Mouse (Mus musculus): Measurements from ENCODE around the gene Bbs4. TPM values are rescaled to one million over a fixed set of nuclear protein-coding genes. Genes with fewer than 3 reads are reported as not detected.
A peak's percentile ranks its signal among the peaks of the same experiment; 100 is the strongest.

The Bbs4 gene
- polyA plus RNA-seq, 1 experiment: 37.3 TPM

DNA sequence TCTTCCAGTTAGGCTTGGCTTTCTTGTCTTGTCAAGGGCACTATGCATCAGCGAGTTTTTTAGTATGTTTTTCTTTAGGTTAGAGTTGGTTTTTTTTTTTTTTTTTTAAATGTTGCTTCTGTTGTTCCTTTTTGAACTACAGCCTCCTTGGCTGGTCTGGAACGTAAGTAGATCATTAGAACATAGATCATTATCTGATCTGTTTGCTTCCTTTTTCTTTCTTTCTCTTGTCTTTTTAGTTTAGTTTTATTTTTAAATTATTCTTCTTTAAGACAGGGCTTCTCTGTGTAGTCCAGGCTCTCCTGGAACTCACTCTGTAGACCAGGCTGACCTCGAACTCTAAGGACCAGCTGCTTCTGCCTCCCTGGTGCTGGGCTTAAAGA lies 60.8 kb downstream of the Bbs4 start:
- DNase-seq (ENCODE audit: extremely low spot score in 1 of 2, low spot score in 1 of 2): no peak

DNA sequence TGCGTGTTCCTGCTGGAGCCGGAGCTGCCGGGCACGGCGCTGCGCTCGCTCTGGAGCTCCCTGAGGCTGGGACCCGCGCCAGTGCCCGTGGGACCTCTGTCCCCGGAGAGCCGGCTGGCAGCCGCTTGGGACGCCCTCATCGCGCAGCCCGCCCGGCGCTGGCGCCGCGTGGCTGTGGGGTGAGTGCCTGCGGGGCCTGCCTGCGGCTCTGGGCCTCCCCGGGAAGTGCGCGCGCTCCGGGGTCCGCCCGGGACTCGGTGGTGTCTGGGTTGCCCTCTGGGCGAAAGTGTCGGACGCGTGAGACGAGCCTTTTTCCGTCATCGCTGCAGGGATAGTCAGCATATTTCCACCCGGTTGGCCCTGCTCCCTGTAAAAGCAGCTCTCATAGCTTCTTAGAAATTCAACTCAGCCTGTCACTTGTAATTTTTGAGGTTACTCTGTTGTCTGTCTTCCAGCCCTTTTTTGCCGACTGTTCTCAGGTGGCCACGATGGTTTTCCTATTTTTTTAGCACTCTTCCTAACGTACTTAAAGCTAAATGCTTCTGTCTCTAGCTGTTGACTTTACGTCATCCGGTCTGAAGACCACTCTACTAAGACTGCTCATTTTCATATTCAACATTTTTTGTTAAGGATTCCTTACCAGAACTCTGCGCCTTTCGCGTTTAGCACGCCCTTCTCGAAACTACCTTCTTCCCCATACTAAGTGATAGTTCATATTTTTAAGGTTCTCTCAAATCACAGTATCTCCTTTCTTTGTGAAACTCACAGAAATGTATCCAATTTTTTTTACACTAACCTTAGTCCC lies 61.4 kb downstream of the Bbs4 start:
- DNase-seq (ENCODE audit: extremely low spot score in 1 of 2, low spot score in 1 of 2): no peak

- DNase-seq (ENCODE audit: extremely low spot score in 1 of 2, low spot score in 1 of 2): peak; percentile 95 to 98
Measured at GRCm38 (mm10) chr9:59290957-59291687, 62.2 kb downstream of the Bbs4 start, which contains the start of gene Adpgk. Adpgk (plus strand) TSS chr9:59291558.

DNA sequence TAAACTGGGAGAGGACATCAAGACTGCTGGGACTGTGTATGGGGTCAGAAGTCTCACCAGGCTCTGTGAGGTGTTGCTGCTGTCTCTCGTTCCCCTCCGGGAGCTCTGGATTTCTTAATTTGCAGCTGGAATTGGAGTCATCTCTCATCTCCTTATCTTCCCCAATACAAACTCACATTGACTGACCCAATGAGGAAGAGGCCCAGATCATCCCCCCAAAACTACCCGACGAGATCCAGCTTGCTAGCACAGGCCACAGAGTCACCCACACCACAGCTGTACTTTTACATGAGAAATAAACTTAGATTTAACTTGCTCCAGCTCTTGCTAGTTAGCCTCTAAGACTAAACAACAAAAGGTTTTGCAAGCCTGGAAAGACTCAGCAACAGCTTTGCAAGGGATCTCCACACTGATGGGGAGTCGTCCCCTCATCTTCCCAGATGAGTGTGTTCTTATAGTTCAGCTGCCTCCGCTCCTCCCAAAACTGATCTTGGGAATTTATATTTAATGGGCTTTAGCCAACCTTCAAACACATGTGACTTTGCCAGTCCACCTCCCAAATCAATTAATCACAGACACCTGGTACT lies 63.7 kb downstream of the Bbs4 start:
- DNase-seq (ENCODE audit: extremely low spot score in 1 of 2, low spot score in 1 of 2): no peak

- DNase-seq (ENCODE audit: extremely low spot score in 1 of 2, low spot score in 1 of 2): no peak
Measured at GRCm38 (mm10) chr9:59288685-59289410, 64.5 kb downstream of the Bbs4 start.

- DNase-seq (ENCODE audit: extremely low spot score in 1 of 2, low spot score in 1 of 2): no peak
Measured at GRCm38 (mm10) chr9:59288058-59288457, 65.2 kb downstream of the Bbs4 start.

GRCm38 (mm10) chr9:59285614-59286013 lies 67.7 kb downstream of the Bbs4 start:
- no peak for DNase-seq (ENCODE audit: extremely low spot score in 1 of 2, low spot score in 1 of 2)

DNA sequence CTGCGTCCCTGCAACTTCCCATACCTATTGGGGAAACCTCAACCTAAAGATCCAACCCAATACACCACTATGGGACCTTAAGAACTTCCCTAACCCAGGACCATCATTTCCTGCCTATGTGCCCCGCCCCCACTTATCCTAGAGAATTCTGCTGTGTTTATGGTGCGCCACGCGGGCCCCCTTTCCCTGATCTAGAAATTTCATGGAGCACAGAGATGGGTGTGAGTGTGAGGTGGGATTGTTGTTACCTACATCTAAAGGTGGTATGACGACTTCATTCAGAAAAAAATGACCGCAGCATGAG lies 70.7 kb downstream of the Bbs4 start:
- no peak for DNase-seq (ENCODE audit: extremely low spot score in 1 of 2, low spot score in 1 of 2)

DNA sequence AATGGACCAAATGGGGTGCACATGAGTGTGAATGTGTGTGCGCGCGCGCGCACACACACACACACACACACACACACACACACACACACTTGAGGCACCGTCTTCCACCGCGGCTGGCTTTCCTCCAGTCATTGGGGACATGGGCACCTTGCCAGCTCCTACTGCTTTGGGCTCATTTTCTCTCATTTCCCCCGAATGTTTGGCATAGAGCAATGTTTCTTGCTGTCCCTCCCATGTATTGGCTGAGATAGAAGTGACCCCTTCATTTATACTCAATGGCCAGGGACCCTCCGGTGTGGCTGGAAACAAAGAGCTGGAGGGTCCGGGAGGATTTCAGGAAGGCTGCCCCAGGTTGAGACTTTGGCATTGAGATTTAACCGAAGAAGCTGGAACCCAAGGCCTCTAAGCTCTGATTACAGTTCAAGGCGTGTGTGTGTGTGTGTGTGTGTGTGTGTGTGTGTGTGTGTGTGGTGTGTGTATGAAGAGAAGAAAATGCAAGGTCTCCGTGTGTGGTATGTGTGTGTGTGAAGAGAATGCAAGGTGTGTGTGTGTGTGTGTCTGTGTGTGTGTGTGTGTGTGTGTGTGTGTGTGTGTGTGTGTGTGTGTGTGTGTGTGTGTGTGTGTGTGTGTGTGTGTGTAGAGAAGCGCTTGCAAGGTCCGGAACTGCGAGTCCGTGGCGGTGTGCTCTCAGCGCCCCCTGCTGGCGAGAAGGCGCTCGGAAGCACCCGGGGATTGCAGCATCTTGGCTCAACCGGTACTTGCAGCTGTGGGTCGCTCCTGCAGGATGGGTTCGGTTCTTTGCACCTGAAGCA lies 71.2 kb downstream of the Bbs4 start:
- peak; percentile 49 to 87 for DNase-seq (ENCODE audit: extremely low spot score in 1 of 2, low spot score in 1 of 2)

- no peak for DNase-seq (ENCODE audit: extremely low spot score in 1 of 2, low spot score in 1 of 2)
Measured at GRCm38 (mm10) chr9:59280888-59281287, 72.4 kb downstream of the Bbs4 start.

DNA sequence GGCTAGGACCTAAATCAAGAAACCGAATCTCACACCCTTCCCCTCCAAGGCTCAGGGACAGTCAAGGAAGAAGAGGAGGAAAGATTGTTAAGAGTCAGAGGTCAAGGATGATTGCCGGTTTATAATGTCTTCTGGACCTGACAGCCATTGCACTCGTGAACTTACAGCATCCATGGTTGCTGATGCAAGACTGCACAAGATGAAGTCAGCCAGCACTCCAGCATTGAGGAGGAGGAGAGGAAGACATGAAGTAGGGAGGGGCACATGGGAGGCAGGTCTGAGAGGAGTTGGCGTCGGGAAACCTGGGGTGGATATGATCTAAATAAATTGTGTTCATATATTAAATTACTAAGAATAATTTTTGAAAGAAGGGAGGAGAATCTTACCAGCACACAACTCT lies 74.6 kb downstream of the Bbs4 start:
- DNase-seq (ENCODE audit: extremely low spot score in 1 of 2, low spot score in 1 of 2): no peak

- DNase-seq (ENCODE audit: extremely low spot score in 1 of 2, low spot score in 1 of 2): no peak
Measured at GRCm38 (mm10) chr9:59278199-59278598, 75.1 kb downstream of the Bbs4 start.

DNA sequence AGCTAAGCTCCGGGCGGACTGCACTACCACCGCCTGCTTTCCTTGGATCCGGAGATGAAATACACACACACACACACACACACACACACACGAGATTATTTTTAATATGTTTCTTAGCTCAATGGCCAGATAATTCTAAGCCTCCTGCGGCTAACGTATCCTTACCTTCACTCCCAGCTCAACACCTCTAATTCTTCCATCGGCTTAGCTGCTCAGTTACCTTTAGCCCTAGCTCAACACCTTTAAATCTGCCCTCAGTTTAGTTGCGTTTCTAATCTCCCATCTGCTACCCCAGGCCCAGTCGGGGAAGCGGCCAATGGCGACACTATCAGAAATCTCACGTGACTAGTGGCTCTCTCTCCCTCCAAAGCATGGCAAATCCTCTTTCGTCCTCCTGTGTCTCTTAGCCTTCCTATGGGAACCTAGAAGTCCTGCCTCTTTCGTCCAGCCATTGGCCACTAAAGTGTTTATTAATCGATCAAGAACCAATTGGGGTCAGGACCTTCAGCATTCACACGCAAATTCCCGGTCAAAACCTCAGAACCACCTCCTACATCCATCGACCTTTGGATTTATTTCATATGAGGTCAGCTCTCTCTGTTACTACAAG lies 78.4 kb downstream of the Bbs4 start:
- no peak for DNase-seq (ENCODE audit: extremely low spot score in 1 of 2, low spot score in 1 of 2)

DNA sequence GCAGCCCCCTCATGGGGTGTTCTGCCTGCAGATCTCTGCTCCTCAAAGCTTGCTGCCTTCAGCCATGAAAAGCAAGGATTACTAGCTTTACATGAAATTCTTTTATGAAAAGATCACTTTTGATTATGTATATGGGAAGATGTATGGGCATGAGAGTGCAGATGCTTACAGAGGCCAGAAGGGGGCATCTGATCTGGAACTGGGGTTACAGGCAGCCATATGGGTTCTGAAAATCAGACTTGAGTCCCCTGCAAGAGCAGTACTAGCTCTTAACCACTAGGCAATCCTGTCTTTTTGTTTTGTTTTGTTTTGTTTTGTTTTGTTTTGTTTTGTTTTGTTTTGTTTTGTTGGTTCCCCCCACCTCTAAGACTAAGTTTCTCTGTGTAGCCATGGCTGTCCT lies 80.1 kb downstream of the Bbs4 start:
- DNase-seq (ENCODE audit: extremely low spot score in 1 of 2, low spot score in 1 of 2): no peak

Other genes starting within 250 kb of the Bbs4 start
- 18.0 and 19.7 TPM in 2 replicates for gene Adpgk, start 62.0 kb downstream of the Bbs4 start, polyA plus RNA-seq (2012; rRNA removed)
- 50.1 and 53.1 TPM in 2 replicates for gene Arih1, start 133.1 kb upstream of the Bbs4 start, polyA plus RNA-seq (2012; rRNA removed)
- 59.6 and 59.9 TPM in 2 replicates for gene Hexa, start 186.0 kb upstream of the Bbs4 start, polyA plus RNA-seq (2012; rRNA removed)
- 2.5 and 3.6 TPM in 2 replicates for gene Tmem202, start 186.3 kb upstream of the Bbs4 start, polyA plus RNA-seq (2012; rRNA removed)
- gene Celf6, start 224.4 kb upstream of the Bbs4 start, polyA plus RNA-seq (2012; rRNA removed): 17.5 and 19.3 TPM in 2 replicates